Mouse (Mus musculus) liver, postnatal 0 days (tissue): ENCODE data around the gene Vwa5b2. TPM values are rescaled to one million over a fixed set of nuclear protein-coding genes. Genes with fewer than 3 reads are reported as not detected.

Experiments
- ATAC-seq: fragments of 200-750 bp; cut with Nextera tagmentation; 2 replicates; pipeline ENCODE4 v1.8.0; 2017; ENCODE audit warnings: mild to moderate bottlenecking, moderate library complexity
- DNase-seq: peaks from one replicate; pipeline ENCODE4 v3.0.0-alpha.2; 2016
- H3K27ac ChIP-seq: fragments of 300-500 bp; sonication (generic); 2 replicates; pipeline ENCODE4 v1.5.1; 2014; ENCODE audit warnings: antibody characterized with exemption, moderate library complexity, mild to moderate bottlenecking, low read depth
- H3K27me3 ChIP-seq: fragments of 300-500 bp; sonication (generic); 2 replicates; pipeline ENCODE4 v1.6.1; 2014; ENCODE audit warnings: low read length, control low read depth, mixed read lengths; ENCODE audit not compliant: insufficient read depth
- H3K36me3 ChIP-seq: fragments of 300-500 bp; sonication (generic); replicated peaks from 2 replicates; pipeline ENCODE4 v1.6.1; 2014; ENCODE audit warnings: mild to moderate bottlenecking, control low read depth, low read length, moderate library complexity, mixed read lengths; ENCODE audit not compliant: insufficient read depth
- H3K4me1 ChIP-seq: fragments of 300-500 bp; sonication (generic); 2 replicates; pipeline ENCODE4 v1.6.1; 2014; ENCODE audit warnings: antibody characterized with exemption, mild to moderate bottlenecking, control low read depth; ENCODE audit not compliant: insufficient read depth
- H3K4me2 ChIP-seq: fragments of 300-500 bp; sonication (generic); 2 replicates; pipeline ENCODE4 v1.6.1; 2014; ENCODE audit warnings: low read depth, mild to moderate bottlenecking, low read length, moderate library complexity, mixed read lengths
- H3K4me3 ChIP-seq: fragments of 300-500 bp; sonication (generic); 2 replicates; pipeline ENCODE4 v1.5.1; 2014; ENCODE audit warnings: low read depth, low read length
- H3K9ac ChIP-seq: fragments of 300-500 bp; sonication (generic); replicated peaks from 2 replicates; pipeline ENCODE4 v1.6.1; 2014; ENCODE audit warnings: mild to moderate bottlenecking, moderate library complexity
- H3K9me3 ChIP-seq: fragments of 300-500 bp; sonication (generic); 2 replicates; pipeline ENCODE4 v1.6.1; 2016; ENCODE audit warnings: mild to moderate bottlenecking, control low read depth, low read length, mixed read lengths
- CTCF ChIP-seq: sonication (generic); IDR thresholded peaks from 2 replicates; pipeline ENCODE4 v1.5.1; 2016; ENCODE audit warnings: antibody characterized with exemption, low read depth
- EP300 ChIP-seq: IDR thresholded peaks from 2 replicates; pipeline ENCODE4 v1.6.1; 2016; ENCODE audit warnings: antibody characterized with exemption, low read depth, mild to moderate bottlenecking
- WGBS: fragments of 180-500 bp; shearing (Covaris S2); extraction: QIAGEN DNeasy Blood & Tissue Kit; methylation state at CpG from one replicate; pipeline ENCODE4 v1.1.7; 2014; ENCODE audit not compliant: insufficient replicate concordance; 5-methylcytosine and 5-hydroxymethylcytosine counted together
- polyA plus RNA-seq: library from polyadenylated mRNA; unstranded; fragments of >200 nt; fragmentation: Nextera tagmentation; extraction: Ambion mirVana; gene quantifications from 2 replicates; pipeline ENCODE4 v1.2.1, GENCODE M21; 2015

The Vwa5b2 gene
- polyA plus RNA-seq, 1 experiment from 2014 or later, result not detected

DNA sequence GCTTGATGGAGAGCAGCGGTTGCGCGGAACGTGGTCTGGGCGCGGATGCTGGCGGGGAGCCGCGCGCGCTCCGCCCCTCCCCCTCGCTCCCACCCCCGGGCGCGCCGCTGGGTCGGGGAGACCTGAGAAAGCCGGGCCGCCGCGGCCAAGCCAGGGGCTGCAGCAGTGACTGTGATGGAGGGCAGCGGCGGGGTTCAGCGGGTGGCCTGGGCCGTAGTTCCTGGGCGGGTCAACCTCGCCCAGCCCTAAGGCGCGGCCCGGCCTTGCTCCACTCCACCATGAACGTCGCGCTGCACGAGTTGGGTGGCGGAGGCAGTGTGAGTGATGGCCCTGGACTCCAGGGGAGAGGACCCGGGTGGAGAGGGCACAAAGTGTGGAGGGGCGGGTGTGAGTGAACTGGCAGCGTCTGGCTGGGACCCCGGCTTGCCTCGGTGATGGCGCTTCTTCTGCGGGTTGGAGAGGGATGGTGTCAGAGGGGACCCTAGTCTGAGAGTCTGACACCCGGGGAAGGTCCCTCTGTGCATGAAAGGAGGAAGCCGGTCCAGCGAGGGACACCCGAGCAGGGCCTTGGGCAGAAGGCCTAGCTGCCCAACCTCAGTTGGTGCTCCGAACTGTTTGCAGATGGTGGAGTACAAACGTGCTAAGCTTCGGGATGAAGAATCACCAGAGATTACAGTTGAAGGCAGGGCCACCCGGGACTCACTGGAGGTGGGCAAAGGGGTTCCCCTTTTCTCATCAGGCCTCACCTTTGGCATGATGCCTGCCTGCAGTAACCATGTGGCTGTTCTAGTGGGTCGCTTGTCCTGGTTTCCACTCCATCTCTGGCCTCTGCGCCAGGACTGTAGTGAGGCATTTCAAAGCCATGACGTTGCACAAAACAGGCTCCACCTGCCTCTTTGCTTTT is 40.7 kb downstream of the Vwa5b2 start, which contains the start of gene Ece2:
Gene Ece2 (plus strand): TSS at position 98 of the 904 bp plus-strand sequence.
- WGBS, result 12% methylated on average over 52 of the region's 54 CpGs
- ATAC-seq (no peak), DNase-seq (no peak)
- H3K27ac ChIP-seq, result no peak within 1 kb of the TSS
- H3K4me3 ChIP-seq, result peak within 1 kb of the TSS; percentile 33
- no peak for TF ChIP-seq CTCF
- no peak for TF ChIP-seq EP300
- H3K4me1 ChIP-seq, result peaks cover 4% of the 10 kb centered on the region; the same call in 1 of the 2 replicates
- no peaks in the 10 kb centered on the region for H3K9me3 ChIP-seq
- no peak within 1 kb of the TSS; the same call in 1 of the 2 replicates for H3K9ac ChIP-seq
- no peaks in the 10 kb centered on the region for H3K36me3 ChIP-seq
- H3K4me2 ChIP-seq, result peak within 1 kb of the TSS; percentile 65
- H3K27me3 ChIP-seq, result peaks cover 28% of the 10 kb centered on the region

DNA sequence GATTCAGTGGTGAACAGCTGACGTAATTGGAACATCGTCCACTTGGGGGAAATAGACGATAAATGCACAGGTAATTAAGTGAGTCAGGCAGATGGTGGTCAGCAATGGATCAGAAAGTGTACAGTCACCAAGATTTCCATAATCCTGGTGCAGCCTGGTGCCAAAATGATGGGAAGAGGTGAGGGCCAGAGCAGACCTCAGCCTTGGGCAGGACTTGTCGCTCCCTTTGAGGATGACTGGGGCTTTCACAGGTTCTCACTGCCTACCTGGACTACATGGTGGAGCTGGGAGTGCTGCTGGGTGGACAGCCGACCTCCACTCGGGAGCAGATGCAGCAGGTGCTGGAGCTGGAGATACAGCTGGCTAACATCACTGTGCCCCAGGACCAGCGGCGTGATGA is 48.1 kb downstream of the Vwa5b2 start:
- no peak for DNase-seq
- no peaks in the 10 kb centered on the region for H3K36me3 ChIP-seq
- H3K27me3 ChIP-seq, result no peaks in the 10 kb centered on the region
- ATAC-seq, result no peak
- H3K4me3 ChIP-seq, result no peak overlapping the region
- no peaks in the 10 kb centered on the region for H3K9me3 ChIP-seq
- no peak overlapping the region for H3K9ac ChIP-seq
- TF ChIP-seq CTCF, result no peak
- TF ChIP-seq EP300, result no peak
- H3K4me2 ChIP-seq, result no peak overlapping the region
- H3K4me1 ChIP-seq, result 0 out of 2 replicates have a peak, but pooled peaks cover 2% of the 10 kb centered on the region
- H3K27ac ChIP-seq, result no peak overlapping the region
- 74% methylated on average over 8 of the region's 8 CpGs for WGBS

DNA sequence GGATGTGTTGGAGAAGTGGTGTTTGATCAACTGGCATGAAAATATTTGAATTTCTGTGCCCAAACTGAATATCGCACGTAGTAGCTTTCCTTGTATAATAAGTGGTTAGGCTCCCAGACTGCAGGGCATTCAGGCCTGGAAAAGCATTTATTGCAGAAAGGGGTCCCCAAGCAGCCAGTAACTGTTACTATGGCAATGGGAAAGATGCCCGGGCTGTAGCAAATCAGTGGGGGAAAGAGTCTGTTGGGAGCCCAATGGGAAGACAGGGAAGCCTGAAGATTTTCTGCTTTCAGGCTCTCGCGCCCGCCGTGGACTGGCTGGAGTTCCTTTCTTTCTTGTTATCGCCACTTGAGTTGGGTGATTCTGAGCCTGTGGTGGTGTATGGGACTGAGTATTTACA is 49.1 kb downstream of the Vwa5b2 start:
- TF ChIP-seq CTCF (no peak), EP300 (no peak)
- no peak for DNase-seq
- Histone ChIP-seq H3K4me2 (no peak overlapping the region), H3K9me3 (no peaks in the 10 kb centered on the region), H3K27ac (no peak overlapping the region), H3K4me1 (0 out of 2 replicates have a peak, but pooled peaks cover 2% of the 10 kb centered on the region), H3K4me3 (no peak overlapping the region), H3K36me3 (no peaks in the 10 kb centered on the region), H3K9ac (no peak overlapping the region), H3K27me3 (no peaks in the 10 kb centered on the region)
- no peak for ATAC-seq
- 75% methylated on average over 8 of the region's 8 CpGs for WGBS

DNA sequence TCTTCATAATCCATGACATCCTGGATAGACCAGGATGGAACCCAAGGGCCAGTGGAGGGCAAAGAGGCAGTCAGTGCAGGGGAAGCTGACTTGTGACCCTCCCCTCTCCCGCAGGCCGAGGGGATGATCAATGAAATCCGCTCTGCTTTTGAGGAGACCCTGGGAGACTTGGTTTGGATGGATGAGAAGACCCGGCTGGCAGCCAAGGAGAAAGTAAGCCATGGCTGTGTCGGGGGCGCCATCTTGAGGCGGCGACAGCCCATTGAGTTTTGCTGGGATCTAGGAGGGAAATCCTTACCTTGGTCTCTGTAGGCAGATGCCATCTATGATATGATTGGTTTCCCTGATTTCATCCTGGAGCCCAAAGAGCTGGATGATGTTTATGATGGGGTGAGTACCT is 52.9 kb downstream of the Vwa5b2 start:
- H3K9ac ChIP-seq, result no peak overlapping the region
- peak; percentile 68 for DNase-seq
- no peak overlapping the region for H3K27ac ChIP-seq
- H3K9me3 ChIP-seq, result no peaks in the 10 kb centered on the region
- H3K4me1 ChIP-seq, result 0 out of 2 replicates have a peak, but pooled peaks cover 2% of the 10 kb centered on the region
- WGBS, result under 1% methylated on average over 8 of the region's 8 CpGs
- ATAC-seq, result peak; percentile 56; the same call in 1 of the 2 replicates
- H3K27me3 ChIP-seq, result 0 out of 2 replicates have a peak, but pooled peaks cover 2% of the 10 kb centered on the region
- H3K4me2 ChIP-seq, result no peak overlapping the region
- H3K4me3 ChIP-seq, result no peak overlapping the region
- TF ChIP-seq EP300, result no peak
- TF ChIP-seq CTCF, result peak; percentile 84
- H3K36me3 ChIP-seq, result no peaks in the 10 kb centered on the region

DNA sequence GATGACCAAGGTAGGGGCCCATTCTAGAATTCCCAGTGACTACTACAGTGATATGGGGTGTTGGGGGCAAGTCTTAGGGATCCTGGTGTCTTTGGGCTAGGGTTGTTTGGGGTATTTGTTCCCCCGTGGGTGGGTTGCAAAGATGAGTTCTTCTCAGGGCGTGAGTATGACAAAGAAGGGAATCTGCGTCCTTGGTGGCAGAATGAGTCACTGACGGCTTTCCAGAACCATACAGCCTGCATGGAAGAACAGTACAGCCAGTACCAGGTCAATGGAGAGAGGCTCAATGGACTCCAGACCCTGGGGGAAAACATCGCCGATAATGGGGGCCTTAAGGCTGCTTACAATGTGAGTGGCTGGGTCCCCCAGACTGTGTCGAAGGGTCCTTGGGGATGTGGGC is 54.6 kb downstream of the Vwa5b2 start:
- Histone ChIP-seq H3K4me2 (no peak overlapping the region), H3K4me3 (no peak overlapping the region), H3K36me3 (no peaks in the 10 kb centered on the region), H3K27ac (no peak overlapping the region), H3K9ac (no peak overlapping the region), H3K4me1 (0 out of 2 replicates have a peak, but pooled peaks cover 2% of the 10 kb centered on the region), H3K27me3 (0 out of 2 replicates have a peak, but pooled peaks cover 2% of the 10 kb centered on the region), H3K9me3 (no peaks in the 10 kb centered on the region)
- WGBS, result 78% methylated on average over 7 of the region's 7 CpGs
- no peak for TF ChIP-seq CTCF
- TF ChIP-seq EP300, result no peak
- DNase-seq, result no peak
- ATAC-seq, result no peak
